Mouse (Mus musculus): ENCODE data around the gene Chrdl2.

GRCm38 (mm10) chr7:100034815-100035463, 29.0 kb downstream of the Chrdl2 start:
- TF ChIP-seq GATA1 (IDR thresholded peaks at IDR 0.05; ENCODE audit: borderline replicate concordance, low read length), result no peak
- TF ChIP-seq FLI1 (IDR thresholded peaks at IDR 0.05; ENCODE audit: low read length), result no peak

Data from megakaryocyte, embryonic 14.5 days (primary cell).